Mouse (Mus musculus): Measurements from ENCODE around the gene Ippk. TPM values are rescaled to one million over a fixed set of nuclear protein-coding genes. Genes with fewer than 3 reads are reported as not detected.

Ippk gene
- total RNA-seq, 1 experiment from 2014 or later, result 8.1 TPM

- ATAC-seq (ENCODE audit: extremely low read depth, insufficient number of reproducible peaks, low FRiP score, poor library complexity, severe bottlenecking), result no peak
Measured at GRCm38 (mm10) chr13:49471981-49472675, 51.1 kb downstream of the Ippk start.

- no peak for ATAC-seq (ENCODE audit: extremely low read depth, insufficient number of reproducible peaks, low FRiP score, poor library complexity, severe bottlenecking)
Measured at GRCm38 (mm10) chr13:49472676-49473005, 51.6 kb downstream of the Ippk start.

GRCm38 (mm10) chr13:49477887-49478286 is 56.8 kb downstream of the Ippk start:
- no peak for ATAC-seq (ENCODE audit: extremely low read depth, insufficient number of reproducible peaks, low FRiP score, poor library complexity, severe bottlenecking)

- no peak for ATAC-seq (ENCODE audit: extremely low read depth, insufficient number of reproducible peaks, low FRiP score, poor library complexity, severe bottlenecking)
Measured at GRCm38 (mm10) chr13:49478851-49479374, 57.9 kb downstream of the Ippk start.

- ATAC-seq (ENCODE audit: extremely low read depth, insufficient number of reproducible peaks, low FRiP score, poor library complexity, severe bottlenecking), result no peak
Measured at GRCm38 (mm10) chr13:49479399-49479798, 58.4 kb downstream of the Ippk start.

GRCm38 (mm10) chr13:49480057-49480456 is 59.0 kb downstream of the Ippk start:
- ATAC-seq (ENCODE audit: extremely low read depth, insufficient number of reproducible peaks, low FRiP score, poor library complexity, severe bottlenecking), result no peak

- no peak for ATAC-seq (ENCODE audit: extremely low read depth, insufficient number of reproducible peaks, low FRiP score, poor library complexity, severe bottlenecking)
Measured at GRCm38 (mm10) chr13:49480551-49480950, 59.5 kb downstream of the Ippk start.

- ATAC-seq (ENCODE audit: extremely low read depth, insufficient number of reproducible peaks, low FRiP score, poor library complexity, severe bottlenecking), result no peak
Measured at GRCm38 (mm10) chr13:49485388-49485787, 64.3 kb downstream of the Ippk start.

GRCm38 (mm10) chr13:49492376-49493368 is 71.6 kb downstream of the Ippk start, which contains the start of gene Tes3-ps:
Gene Tes3-ps (plus strand): TSS chr13:49493318.
- no peak for ATAC-seq (ENCODE audit: extremely low read depth, insufficient number of reproducible peaks, low FRiP score, poor library complexity, severe bottlenecking)

GRCm38 (mm10) chr13:49504510-49504909 is 83.5 kb downstream of the Ippk start, which contains the start of gene Ecm2:
Gene Ecm2 (plus strand): TSS chr13:49504810.
- ATAC-seq (ENCODE audit: extremely low read depth, insufficient number of reproducible peaks, low FRiP score, poor library complexity, severe bottlenecking), result no peak

GRCm38 (mm10) chr13:49505776-49506175 is 84.7 kb downstream of the Ippk start:
- ATAC-seq (ENCODE audit: extremely low read depth, insufficient number of reproducible peaks, low FRiP score, poor library complexity, severe bottlenecking), result no peak

GRCm38 (mm10) chr13:49507176-49507575 is 86.1 kb downstream of the Ippk start:
- no peak for ATAC-seq (ENCODE audit: extremely low read depth, insufficient number of reproducible peaks, low FRiP score, poor library complexity, severe bottlenecking)

Other genes starting within 250 kb of the Ippk start
- 64.2 and 88.4 TPM in 2 replicates for gene Ninj1, start 233.8 kb upstream of the Ippk start, total RNA-seq (2017)
- gene Card19, start 205.2 kb upstream of the Ippk start, total RNA-seq (2017), result 105 and 113 TPM in 2 replicates
- gene Susd3, start 172.5 kb upstream of the Ippk start, total RNA-seq (2017), result 49.3 and 51.1 TPM in 2 replicates
- 95.8 and 99.2 TPM in 2 replicates for gene Fgd3, start 100.9 kb upstream of the Ippk start, total RNA-seq (2017)
- 23.1 and 27.0 TPM in 2 replicates for gene Bicd2, start 79.7 kb upstream of the Ippk start, total RNA-seq (2017)
- gene Tes3-ps, start 72.1 kb downstream of the Ippk start, total RNA-seq (2017), result 0.74 and 1.4 TPM in 2 replicates
- not detected in 2 replicates for gene Ecm2, start 83.6 kb downstream of the Ippk start, total RNA-seq (2017)
- gene Aspn, start 123.2 kb downstream of the Ippk start, total RNA-seq (2017), result not detected in 2 replicates
- not detected in 2 replicates for gene Omd, start 161.2 kb downstream of the Ippk start, total RNA-seq (2017)
- not detected in 2 replicates for gene Ogn, start 186.8 kb downstream of the Ippk start, total RNA-seq (2017)
- gene Cenpp, start 231.5 kb downstream of the Ippk start, total RNA-seq (2017), result 0.86 and 2.3 TPM in 2 replicates
- gene Nol8, start 231.8 kb downstream of the Ippk start, total RNA-seq (2017), result 40.1 and 49.1 TPM in 2 replicates

All from neutrophil, adult 5-6 weeks (primary cell).